In the genomic region with DNA sequence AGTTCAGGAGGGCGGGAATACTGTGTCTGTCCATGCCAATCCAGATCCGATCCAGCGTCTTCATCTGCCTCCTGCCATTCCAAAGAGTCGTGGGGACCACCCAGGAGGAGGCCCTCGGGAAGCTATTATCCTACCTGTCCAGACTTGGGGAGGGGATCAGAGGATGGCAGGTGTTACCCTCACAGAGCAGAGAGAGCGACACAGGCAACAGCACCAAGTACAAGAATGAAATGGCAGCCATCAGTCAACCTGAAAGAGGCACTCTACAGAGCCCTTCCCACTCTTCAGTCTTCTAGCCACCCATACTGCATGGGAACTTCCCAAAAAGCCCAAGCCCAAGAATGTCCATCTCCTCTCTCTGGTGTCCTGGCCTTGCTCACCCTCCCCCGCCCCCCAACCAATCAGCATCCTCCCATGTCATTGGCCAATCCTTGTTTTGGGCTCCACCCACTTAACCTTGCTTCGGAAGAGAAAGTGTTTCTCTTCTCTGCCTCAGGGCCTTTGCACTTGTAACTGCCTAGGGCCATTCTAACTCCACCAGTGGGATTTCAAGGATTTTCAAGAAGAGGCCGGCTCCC, we compare ENCODE assay signal across 8 mouse cellular contexts. TPM values are rescaled to one million over a fixed set of nuclear protein-coding genes. Genes with fewer than 3 reads are reported as not detected.
DNase-seq lines count a peak whose midpoint lies in the region; ATAC-seq lines count a peak whose summit lies in the region.

No protein-coding gene starts in this region.

- no peaks in the 10 kb centered on the region for H3K9me3 ChIP-seq in heart, embryonic 13.5 days
- no peaks in the 10 kb centered on the region for H3K9me3 ChIP-seq in hindbrain, embryonic 15.5 days
- H3K9me3 ChIP-seq in midbrain, embryonic 14.5 days (ENCODE audit: control insufficient read depth, low read length) = no peaks in the 10 kb centered on the region

- no peak overlapping the region for H3K27ac ChIP-seq in heart, embryonic 13.5 days (replicated peaks)
- no peak overlapping the region for H3K27ac ChIP-seq in hindbrain, embryonic 15.5 days (replicated peaks)
- no peak overlapping the region for H3K27ac ChIP-seq in midbrain, embryonic 14.5 days (replicated peaks; ENCODE audit: low read depth, low read length)

- H3K4me2 ChIP-seq in heart, embryonic 13.5 days = peak overlapping the region; percentile 94
- H3K4me2 ChIP-seq in hindbrain, embryonic 15.5 days = peak overlapping the region; percentile 100
- peak overlapping the region; percentile 97 for H3K4me2 ChIP-seq in midbrain, embryonic 14.5 days (ENCODE audit: low read length)

- H3K9ac ChIP-seq in heart, embryonic 13.5 days = peak overlapping the region; percentile 81
- H3K9ac ChIP-seq in hindbrain, embryonic 15.5 days = peak overlapping the region; percentile 47
- H3K9ac ChIP-seq in midbrain, embryonic 14.5 days (replicated peaks; ENCODE audit: low read length) = peak overlapping the region; percentile 55

- H3K27me3 ChIP-seq in heart, embryonic 13.5 days (replicated peaks) = peaks cover 67% of the 10 kb centered on the region
- peaks cover 41% of the 10 kb centered on the region for H3K27me3 ChIP-seq in hindbrain, embryonic 15.5 days
- H3K27me3 ChIP-seq in midbrain, embryonic 14.5 days (ENCODE audit: control insufficient read depth, insufficient read depth, low read length) = peaks cover 42% of the 10 kb centered on the region

- peaks cover 26% of the 10 kb centered on the region for H3K4me1 ChIP-seq in heart, embryonic 13.5 days
- H3K4me1 ChIP-seq in hindbrain, embryonic 15.5 days (replicated peaks) = peaks cover 20% of the 10 kb centered on the region
- peaks cover 13% of the 10 kb centered on the region for H3K4me1 ChIP-seq in midbrain, embryonic 14.5 days (ENCODE audit: control insufficient read depth, insufficient read depth, low read length)

- H3K4me3 ChIP-seq in heart, embryonic 13.5 days = peak overlapping the region; percentile 74
- peak overlapping the region; percentile 58 for H3K4me3 ChIP-seq in hindbrain, embryonic 15.5 days
- peak overlapping the region; percentile 55 for H3K4me3 ChIP-seq in midbrain, embryonic 14.5 days (replicated peaks; ENCODE audit: low read depth, low read length)

- intact Hi-C loops in left cerebral cortex, postnatal 10 days (cut with DNase I) = no loop called here

- 0 out of 2 replicates have a peak, but pooled peaks have one; percentile 17 for ATAC-seq in heart, embryonic 13.5 days (ENCODE audit: extremely low read depth, insufficient number of reproducible peaks, low FRiP score, low TSS enrichment)
- 0 out of 2 replicates have a peak, but pooled peaks have one; percentile 21 for ATAC-seq in hindbrain, embryonic 15.5 days (ENCODE audit: low FRiP score, low read depth)
- peak; percentile 28; the same call in 1 of the 2 replicates for ATAC-seq in midbrain, embryonic 14.5 days (ENCODE audit: low FRiP score, low TSS enrichment)

- no peak for DNase-seq in heart, adult 8-10 months (ENCODE audit: low spot score)
- DNase-seq in ZHBTc4 (ENCODE audit: low read depth, low spot score) = peak; percentile 84
- peak; percentile 12 for DNase-seq in midbrain, embryonic 14.5 days
- DNase-seq in layer of hippocampus, postnatal 36 days = no peak
- no peak for DNase-seq in gastrocnemius, postnatal 25 days
- no peak for DNase-seq in left cerebral cortex, postnatal 10 days (ENCODE audit: extremely low spot score in 1 of 2, low spot score in 2 of 2)

- 18% methylated on average over 9 of the region's 9 CpGs for WGBS in heart, embryonic 13.5 days
- WGBS in hindbrain, embryonic 15.5 days = 20% methylated on average over 9 of the region's 9 CpGs
- WGBS in midbrain, embryonic 14.5 days = 13% methylated on average over 9 of the region's 9 CpGs

- no peaks in the 10 kb centered on the region for H3K36me3 ChIP-seq in heart, embryonic 13.5 days
- H3K36me3 ChIP-seq in hindbrain, embryonic 15.5 days = no peaks in the 10 kb centered on the region
- H3K36me3 ChIP-seq in midbrain, embryonic 14.5 days (ENCODE audit: control insufficient read depth, insufficient read depth, low read length) = no peaks in the 10 kb centered on the region

RNA-seq across cellular contexts. Expression of a gene that starts 0.7 kb away (rescaled TPM):
- polyA plus RNA-seq in heart, embryonic 13.5 days (2015; fragmentation: Nextera tagmentation; extraction: Ambion mirVana) = 0.36 and 0.78 TPM in 2 replicates
- total RNA-seq in heart, adult 8-10 months (2022) = 10 to 100 TPM in 1 of 4 experiments, 1 to 10 TPM in 3; 7.2 to 10.5 (median 7.7) TPM
- polyA plus RNA-seq in hindbrain, embryonic 15.5 days (2015; fragmentation: Nextera tagmentation; extraction: Ambion mirVana) = 0.36 and 0.43 TPM in 2 replicates
- 0.04 TPM in 1 of 2 replicates, not detected in the other for polyA plus RNA-seq in midbrain, embryonic 14.5 days (2014; fragmentation: Nextera tagmentation; extraction: Ambion mirVana)
- 1 to 10 TPM; 1.3 to 2.0 TPM for total RNA-seq in layer of hippocampus, postnatal 36 days (2021)
- total RNA-seq in gastrocnemius, postnatal 25 days (2021) = 1 to 10 TPM; 3.2 to 4.6 TPM
- total RNA-seq in left cerebral cortex, postnatal 10 days (2021) = under 1 TPM; 0.79 to 0.81 TPM

RNA-seq across cellular contexts. Expression of a gene that starts 22.2 kb away (rescaled TPM):
- 168 and 174 TPM in 2 replicates for polyA plus RNA-seq in heart, embryonic 13.5 days (2015; fragmentation: Nextera tagmentation; extraction: Ambion mirVana)
- 100 to 1,000 TPM in 1 of 4 experiments, 10 to 100 TPM in 3; 74.2 to 104 (median 85.4) TPM for total RNA-seq in heart, adult 8-10 months (2022)
- 164 and 169 TPM in 2 replicates for polyA plus RNA-seq in hindbrain, embryonic 15.5 days (2015; fragmentation: Nextera tagmentation; extraction: Ambion mirVana)
- polyA plus RNA-seq in midbrain, embryonic 14.5 days (2014; fragmentation: Nextera tagmentation; extraction: Ambion mirVana) = 171 and 175 TPM in 2 replicates
- total RNA-seq in layer of hippocampus, postnatal 36 days (2021) = 10 to 100 TPM; 45.6 to 45.9 TPM
- 10 to 100 TPM; 63.5 to 64.9 TPM for total RNA-seq in gastrocnemius, postnatal 25 days (2021)
- total RNA-seq in left cerebral cortex, postnatal 10 days (2021) = 10 to 100 TPM; 62.9 to 65.1 TPM

Comparison
In these comparisons a context has a peak if more than half of its experiments do, and no peak if none do; other contexts are left out.
1. DNase-seq: peak in ZHBTc4 (single experiment) and midbrain, embryonic 14.5 days (single experiment); none in heart, adult 8-10 months (single experiment), layer of hippocampus, postnatal 36 days (0 of 2), gastrocnemius, postnatal 25 days (single experiment) and left cerebral cortex, postnatal 10 days (0 of 2).
2. Peak in every context shown above with its lines, with median percentiles within 50 percentile points of each other: ATAC-seq, H3K4me2 ChIP-seq, H3K4me3 ChIP-seq and H3K9ac ChIP-seq.